Mouse (Mus musculus) midbrain, embryonic 12.5 days (tissue): ENCODE data around the gene Ddb1. TPM values are rescaled to one million over a fixed set of nuclear protein-coding genes. Genes with fewer than 3 reads are reported as not detected.

Experiments
- ATAC-seq: fragments of 200-750 bp; cut with Nextera tagmentation; 2 replicates; pipeline ENCODE4 v1.8.0; 2017; ENCODE audit warnings: low read depth, moderate TSS enrichment, moderate library complexity; ENCODE audit not compliant: low FRiP score
- H3K27ac ChIP-seq: fragments of 300-500 bp; sonication (generic); replicated peaks from 2 replicates; pipeline ENCODE4 v1.5.1; 2016; ENCODE audit warnings: mild to moderate bottlenecking
- H3K27me3 ChIP-seq: fragments of 300-500 bp; sonication (generic); 2 replicates; pipeline ENCODE4 v1.6.1; 2016; ENCODE audit warnings: mild to moderate bottlenecking
- H3K36me3 ChIP-seq: fragments of 300-500 bp; sonication (generic); 2 replicates; pipeline ENCODE4 v1.6.1; 2016
- H3K4me1 ChIP-seq: fragments of 300-500 bp; sonication (generic); 2 replicates; pipeline ENCODE4 v1.6.1; 2016
- H3K4me2 ChIP-seq: fragments of 300-500 bp; sonication (generic); replicated peaks from 2 replicates; pipeline ENCODE4 v1.6.1; 2016; ENCODE audit warnings: mild to moderate bottlenecking, moderate library complexity
- H3K4me3 ChIP-seq: fragments of 300-500 bp; sonication (generic); 2 replicates; pipeline ENCODE4 v1.5.1; 2016; ENCODE audit warnings: mild to moderate bottlenecking
- H3K9ac ChIP-seq: fragments of 300-500 bp; sonication (generic); replicated peaks from 2 replicates; pipeline ENCODE4 v1.6.1; 2016; ENCODE audit warnings: mild to moderate bottlenecking, moderate library complexity
- H3K9me3 ChIP-seq: fragments of 300-500 bp; sonication (generic); 2 replicates; pipeline ENCODE4 v1.6.1; 2016; ENCODE audit warnings: mild to moderate bottlenecking
- WGBS: fragments of 180-500 bp; shearing (Covaris S2); methylation state at CpG from one replicate; pipeline ENCODE4 v1.1.7; 2016; 5-methylcytosine and 5-hydroxymethylcytosine counted together
- polyA plus RNA-seq: library from polyadenylated mRNA; unstranded; fragments of >200 nt; fragmentation: Nextera tagmentation; extraction: Ambion mirVana; gene quantifications from 2 replicates; pipeline ENCODE4 v1.2.1, GENCODE M21; 2016

Gene Ddb1
- polyA plus RNA-seq, 1 experiment from 2014 or later, result 413 TPM

GRCm38 (mm10) chr19:10576690-10577561 lies 28.2 kb upstream of the Ddb1 start, which contains the start of the genes Cyb561a3 and Tmem138:
Cyb561a3 (plus strand) TSS chr19:10577172.
Tmem138 (minus strand) TSS chr19:10577362.
- peak within 1 kb of the TSS; percentile 71 for H3K4me3 ChIP-seq
- H3K9me3 ChIP-seq, result no peaks in the 10 kb centered on the region
- ATAC-seq, result peak; percentile 96
- peak within 1 kb of the TSS; percentile 73 for H3K9ac ChIP-seq
- H3K4me2 ChIP-seq, result peak within 1 kb of the TSS; percentile 83
- WGBS, result under 1% methylated on average over 44 of the region's 44 CpGs
- H3K27me3 ChIP-seq, result no peaks in the 10 kb centered on the region
- H3K36me3 ChIP-seq, result peaks cover 28% of the 10 kb centered on the region
- peaks cover 15% of the 10 kb centered on the region for H3K4me1 ChIP-seq
- H3K27ac ChIP-seq, result peak within 1 kb of the TSS; percentile 92

DNA sequence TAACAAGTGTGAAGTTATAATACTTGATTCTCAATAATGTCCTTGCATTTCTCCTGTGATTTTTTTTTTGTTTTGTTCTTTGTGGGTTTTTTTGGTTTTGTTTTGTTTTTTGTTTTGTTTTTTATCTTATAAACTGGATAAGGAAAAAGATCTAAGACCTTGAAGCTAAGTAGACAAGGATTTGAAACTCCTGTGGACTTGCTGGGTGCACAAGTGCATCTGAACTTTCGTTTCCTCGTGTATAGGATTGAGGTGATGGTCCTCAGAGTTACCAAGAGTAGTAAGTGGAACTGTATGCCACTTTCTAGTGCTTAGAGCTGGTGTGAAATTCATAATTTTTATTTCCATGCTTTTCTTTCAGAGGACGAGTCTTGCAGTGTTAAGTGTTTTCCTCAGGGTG lies 25.0 kb upstream of the Ddb1 start:
- no peak overlapping the region for H3K4me3 ChIP-seq
- H3K4me1 ChIP-seq, result peaks cover 15% of the 10 kb centered on the region
- H3K4me2 ChIP-seq, result no peak overlapping the region
- H3K36me3 ChIP-seq, result peaks cover 11% of the 10 kb centered on the region
- ATAC-seq, result no peak
- no peaks in the 10 kb centered on the region for H3K9me3 ChIP-seq
- H3K27me3 ChIP-seq, result no peaks in the 10 kb centered on the region
- H3K27ac ChIP-seq, result no peak overlapping the region
- WGBS, result 84% methylated on average over 3 of the region's 3 CpGs
- H3K9ac ChIP-seq, result no peak overlapping the region

- peaks cover 15% of the 10 kb centered on the region for H3K4me1 ChIP-seq
- H3K4me3 ChIP-seq, result no peak overlapping the region
- H3K9ac ChIP-seq, result no peak overlapping the region
- peaks cover 12% of the 10 kb centered on the region; the same call in 1 of the 2 replicates for H3K36me3 ChIP-seq
- WGBS, result 77% methylated on average over 3 of the region's 3 CpGs
- H3K27me3 ChIP-seq, result no peaks in the 10 kb centered on the region
- ATAC-seq, result no peak
- H3K27ac ChIP-seq, result no peak overlapping the region
- no peaks in the 10 kb centered on the region for H3K9me3 ChIP-seq
- no peak overlapping the region for H3K4me2 ChIP-seq
Measured at GRCm38 (mm10) chr19:10580761-10581160, 24.4 kb upstream of the Ddb1 start.

DNA sequence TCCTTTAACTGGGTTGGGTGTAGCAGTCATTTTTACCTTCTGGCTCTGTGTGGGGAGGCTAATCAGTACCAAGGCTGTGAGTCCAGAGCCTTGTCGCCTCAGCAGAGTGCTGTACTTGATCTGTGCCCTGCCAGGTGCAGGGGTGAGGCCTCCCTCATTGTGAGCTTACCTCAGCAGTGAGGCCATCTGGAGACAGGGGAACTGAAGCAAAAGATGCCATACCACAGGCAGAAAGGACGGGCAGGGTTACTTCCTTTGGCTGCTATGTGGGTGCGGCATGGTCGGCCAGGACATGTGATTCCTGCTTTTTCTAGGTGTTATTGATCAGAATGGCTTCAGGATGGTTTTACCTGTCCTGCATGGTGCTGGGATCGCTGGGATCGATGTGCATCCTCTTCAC lies 23.1 kb upstream of the Ddb1 start:
- H3K9ac ChIP-seq, result no peak overlapping the region
- ATAC-seq, result no peak
- 84% methylated on average over 6 of the region's 6 CpGs for WGBS
- peaks cover 10% of the 10 kb centered on the region; the same call in 1 of the 2 replicates for H3K4me1 ChIP-seq
- H3K36me3 ChIP-seq, result peaks cover 12% of the 10 kb centered on the region; the same call in 1 of the 2 replicates
- H3K27ac ChIP-seq, result no peak overlapping the region
- H3K9me3 ChIP-seq, result no peaks in the 10 kb centered on the region
- H3K4me2 ChIP-seq, result no peak overlapping the region
- H3K27me3 ChIP-seq, result no peaks in the 10 kb centered on the region
- no peak overlapping the region for H3K4me3 ChIP-seq

GRCm38 (mm10) chr19:10583550-10584146 lies 21.5 kb upstream of the Ddb1 start:
- no peak overlapping the region for H3K9ac ChIP-seq
- no peaks in the 10 kb centered on the region for H3K27me3 ChIP-seq
- H3K4me3 ChIP-seq, result no peak overlapping the region
- no peak overlapping the region for H3K27ac ChIP-seq
- H3K4me2 ChIP-seq, result no peak overlapping the region
- H3K36me3 ChIP-seq, result peaks cover 12% of the 10 kb centered on the region; the same call in 1 of the 2 replicates
- ATAC-seq, result no peak
- 86% methylated on average over 7 of the region's 7 CpGs for WGBS
- no peaks in the 10 kb centered on the region for H3K9me3 ChIP-seq
- H3K4me1 ChIP-seq, result 0 out of 2 replicates have a peak, but pooled peaks cover under 1% of the 10 kb centered on the region

DNA sequence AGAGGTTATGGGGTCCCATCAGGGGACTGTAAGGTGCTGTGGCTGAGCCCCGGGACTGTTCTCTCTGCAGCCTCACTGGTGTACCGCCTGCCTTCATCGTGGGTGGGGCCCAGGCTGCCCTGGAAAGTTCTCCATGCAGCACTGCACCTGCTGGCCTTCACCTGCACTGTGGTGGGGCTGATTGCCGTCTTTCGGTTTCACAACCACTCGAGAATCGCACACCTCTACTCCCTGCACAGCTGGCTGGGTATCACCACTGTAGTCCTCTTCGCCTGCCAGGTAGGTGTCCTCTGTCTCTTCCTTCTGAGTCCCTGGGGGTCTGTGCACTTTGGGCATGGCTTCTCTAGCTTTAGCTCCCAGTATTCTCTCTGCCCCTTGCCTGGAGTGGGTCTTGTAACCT lies 20.0 kb upstream of the Ddb1 start:
- WGBS, result 94% methylated on average over 8 of the region's 8 CpGs
- Histone ChIP-seq H3K4me2 (no peak overlapping the region), H3K27ac (no peak overlapping the region), H3K36me3 (peaks cover 12% of the 10 kb centered on the region; the same call in 1 of the 2 replicates), H3K9ac (no peak overlapping the region), H3K9me3 (no peaks in the 10 kb centered on the region), H3K4me1 (no peaks in the 10 kb centered on the region), H3K27me3 (no peaks in the 10 kb centered on the region), H3K4me3 (no peak overlapping the region)
- no peak for ATAC-seq

GRCm38 (mm10) chr19:10587231-10587630 lies 17.9 kb upstream of the Ddb1 start:
- H3K27ac ChIP-seq, result no peak overlapping the region
- no peak overlapping the region for H3K4me3 ChIP-seq
- ATAC-seq, result no peak
- no peaks in the 10 kb centered on the region for H3K9me3 ChIP-seq
- H3K9ac ChIP-seq, result no peak overlapping the region
- H3K4me2 ChIP-seq, result no peak overlapping the region
- H3K27me3 ChIP-seq, result no peaks in the 10 kb centered on the region
- 79% methylated on average over 8 of the region's 8 CpGs for WGBS
- peaks cover 23% of the 10 kb centered on the region; the same call in 1 of the 2 replicates for H3K36me3 ChIP-seq
- no peaks in the 10 kb centered on the region for H3K4me1 ChIP-seq

- H3K36me3 ChIP-seq, result peaks cover 29% of the 10 kb centered on the region
- H3K27ac ChIP-seq, result no peak overlapping the region
- no peaks in the 10 kb centered on the region for H3K4me1 ChIP-seq
- no peaks in the 10 kb centered on the region for H3K9me3 ChIP-seq
- H3K4me2 ChIP-seq, result no peak overlapping the region
- no peaks in the 10 kb centered on the region for H3K27me3 ChIP-seq
- H3K4me3 ChIP-seq, result no peak overlapping the region
- H3K9ac ChIP-seq, result no peak overlapping the region
- no peak for ATAC-seq
- WGBS, result 73% methylated on average over 5 of the region's 5 CpGs
Measured at GRCm38 (mm10) chr19:10589127-10589857, 15.8 kb upstream of the Ddb1 start.

- H3K4me2 ChIP-seq, result no peak overlapping the region
- no peaks in the 10 kb centered on the region for H3K4me1 ChIP-seq
- no peaks in the 10 kb centered on the region for H3K27me3 ChIP-seq
- H3K27ac ChIP-seq, result no peak overlapping the region
- H3K36me3 ChIP-seq, result peaks cover 31% of the 10 kb centered on the region
- no peak overlapping the region for H3K9ac ChIP-seq
- H3K9me3 ChIP-seq, result no peaks in the 10 kb centered on the region
- no peak overlapping the region for H3K4me3 ChIP-seq
- ATAC-seq, result no peak
- 74% methylated on average over 3 of the region's 3 CpGs for WGBS
Measured at GRCm38 (mm10) chr19:10590301-10590700, 14.8 kb upstream of the Ddb1 start.

- H3K4me3 ChIP-seq, result no peak overlapping the region
- no peak for ATAC-seq
- H3K4me1 ChIP-seq, result no peaks in the 10 kb centered on the region
- H3K9ac ChIP-seq, result no peak overlapping the region
- no peak overlapping the region for H3K27ac ChIP-seq
- no peaks in the 10 kb centered on the region for H3K27me3 ChIP-seq
- no peaks in the 10 kb centered on the region for H3K9me3 ChIP-seq
- no peak overlapping the region for H3K4me2 ChIP-seq
- peaks cover 39% of the 10 kb centered on the region for H3K36me3 ChIP-seq
- 90% methylated on average over 6 of the region's 6 CpGs for WGBS
Measured at GRCm38 (mm10) chr19:10591659-10592377, 13.3 kb upstream of the Ddb1 start.

- H3K27me3 ChIP-seq, result no peaks in the 10 kb centered on the region
- no peak for ATAC-seq
- no peak overlapping the region for H3K4me3 ChIP-seq
- WGBS, result 43% methylated on average over 3 of the region's 3 CpGs
- H3K4me2 ChIP-seq, result no peak overlapping the region
- peaks cover 8% of the 10 kb centered on the region for H3K4me1 ChIP-seq
- peaks cover 41% of the 10 kb centered on the region for H3K36me3 ChIP-seq
- no peaks in the 10 kb centered on the region for H3K9me3 ChIP-seq
- H3K27ac ChIP-seq, result no peak overlapping the region
- H3K9ac ChIP-seq, result no peak overlapping the region
Measured at GRCm38 (mm10) chr19:10598188-10598587, 6.9 kb upstream of the Ddb1 start.
